ENCODE assay signal across 8 mouse cellular contexts in the genomic region with DNA sequence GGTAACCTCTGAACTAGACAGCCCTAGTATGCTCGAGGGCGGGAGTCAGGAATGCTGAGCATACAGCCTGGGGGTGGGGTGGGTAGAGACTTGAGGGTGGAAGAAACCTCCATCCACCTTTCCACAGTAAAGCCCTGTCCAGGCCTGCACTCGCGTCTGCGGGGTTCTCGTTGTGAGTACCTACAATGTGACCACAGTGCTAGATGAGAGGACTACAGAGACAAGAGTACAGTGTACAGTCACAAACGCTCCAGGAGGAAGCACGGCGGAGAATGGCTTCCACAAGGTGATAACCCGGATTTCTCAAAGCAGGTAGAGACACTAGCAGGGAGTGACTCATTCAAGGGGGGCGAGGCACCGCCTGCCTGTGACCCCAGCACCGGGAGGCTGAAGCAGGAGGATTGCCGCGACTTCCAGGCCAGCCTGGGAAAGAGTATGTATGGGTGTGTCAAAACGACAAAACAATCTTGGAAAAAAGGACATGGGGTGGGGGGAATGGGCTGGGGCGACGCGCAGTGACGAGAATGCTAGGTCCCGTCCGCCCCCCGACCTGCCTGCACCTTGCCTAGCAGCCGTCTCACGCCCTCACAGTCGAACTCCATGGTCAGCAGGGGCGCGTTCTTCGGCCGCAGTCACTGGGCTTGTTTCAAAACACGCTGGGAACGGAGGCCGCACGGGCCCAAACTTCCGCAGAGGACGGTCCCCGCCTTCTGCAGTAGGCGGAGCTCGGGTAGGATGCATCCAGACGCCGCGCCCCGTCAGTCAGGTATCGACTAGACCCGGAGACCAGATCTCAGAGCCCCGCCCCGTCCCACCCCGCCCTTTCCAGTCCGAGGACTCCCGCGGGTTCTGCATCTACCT. TPM values are rescaled to one million over a fixed set of nuclear protein-coding genes. Genes with fewer than 3 reads are reported as not detected.
DNase-seq lines count a peak whose midpoint lies in the region; ATAC-seq lines count a peak whose summit lies in the region.

A gene (minus strand): TSS at position 697 of the 861 bp plus-strand sequence.

- peak; percentile 73 for DNase-seq in adipocyte (ENCODE audit: low spot score)
- peak; percentile 98 for DNase-seq in embryo, embryonic 10 days (ENCODE audit: low spot score)
- DNase-seq in gastrocnemius, postnatal 10 days, result peak; percentile 93
- peak; percentile 94 for DNase-seq in induced T-regulatory cell, adult 2 months (ENCODE audit: low read depth)
- DNase-seq in left cerebral cortex, adult 9 months (ENCODE audit: low spot score in 2 of 2), result peak; percentile 57 to 93
- DNase-seq in right cerebral cortex, postnatal 14 days, result peak; percentile 93
- DNase-seq in urinary bladder, postnatal 36 days (ENCODE audit: low spot score in 2 of 2), result peak; percentile 94 to 95

- ATAC-seq in megakaryocyte progenitor cell, adult 5-6 weeks (replicated peaks; ENCODE audit: poor library complexity), result peak; percentile 90

RNA-seq across cellular contexts. Expression of the gene that starts here (rescaled TPM):
- total RNA-seq in gastrocnemius, postnatal 10 days (2021), result 10 to 100 TPM; 11.5 to 14.9 TPM
- 15.5 and 19.6 TPM in 2 replicates for total RNA-seq in megakaryocyte progenitor cell, adult 5-6 weeks (2015)
- 11.1 and 11.9 TPM in 2 replicates for total RNA-seq in megakaryocyte progenitor cell, adult 5-6 weeks (2017)

Comparison
In these comparisons a context has a peak if more than half of its experiments do, and no peak if none do; other contexts are left out.
1. Peak in every context shown above with its lines: DNase-seq and ATAC-seq.